Comparison of ENCODE assay signal across 9 mouse cellular contexts in genomic region chr4:96799380-96800157, GRCm38 (mm10). TPM values are rescaled to one million over a fixed set of nuclear protein-coding genes. Genes with fewer than 3 reads are reported as not detected.
DNase-seq lines count a peak whose midpoint lies in the region; ATAC-seq lines count a peak whose summit lies in the region.
"Had no signal": no experiment of that assay in that cellular context is flagged by ENCODE, and none has a peak within 500 bp of the region (broad histone marks: within the 10 kb centered on the region; RNA-seq: fewer than 3 reads in every experiment).

No protein-coding gene starts in this region.

- no peaks in the 10 kb centered on the region for H3K27me3 ChIP-seq in forebrain, embryonic 12.5 days
- H3K27me3 ChIP-seq in forebrain, embryonic 11.5 days (ENCODE audit: control insufficient read depth, insufficient read depth, low read length), result no peaks in the 10 kb centered on the region
- no peaks in the 10 kb centered on the region for H3K27me3 ChIP-seq in midbrain, embryonic 14.5 days (ENCODE audit: control insufficient read depth, insufficient read depth, low read length)
- H3K27me3 ChIP-seq: liver, embryonic 15.5 days had no signal

- no peak overlapping the region for H3K27ac ChIP-seq in forebrain, embryonic 12.5 days
- H3K27ac ChIP-seq in forebrain, embryonic 11.5 days (ENCODE audit: low read depth, low read length), result no peak overlapping the region
- H3K27ac ChIP-seq in midbrain, embryonic 14.5 days (replicated peaks; ENCODE audit: low read depth, low read length), result no peak overlapping the region
- H3K27ac ChIP-seq: liver, embryonic 15.5 days had no signal

- 46% methylated on average over 7 of the region's 7 CpGs for WGBS in forebrain, embryonic 12.5 days
- WGBS in forebrain, embryonic 11.5 days, result 55% methylated on average over 7 of the region's 7 CpGs
- 41% methylated on average over 7 of the region's 7 CpGs for WGBS in midbrain, embryonic 14.5 days

- peaks cover 5% of the 10 kb centered on the region; the same call in 1 of the 2 replicates for H3K4me1 ChIP-seq in forebrain, embryonic 12.5 days
- no peaks in the 10 kb centered on the region for H3K4me1 ChIP-seq in forebrain, embryonic 11.5 days (replicated peaks; ENCODE audit: control insufficient read depth, insufficient read depth, low read length)
- H3K4me1 ChIP-seq in midbrain, embryonic 14.5 days (ENCODE audit: control insufficient read depth, insufficient read depth, low read length), result no peaks in the 10 kb centered on the region
- H3K4me1 ChIP-seq: liver, embryonic 15.5 days had no signal

- DNase-seq in forebrain, embryonic 11.5 days (ENCODE audit: low spot score), result no peak
- DNase-seq in 3T3-L1 (ENCODE audit: low read depth, low spot score), result peak; percentile 35
- peak; percentile 30 to 65 for DNase-seq in cerebellum, postnatal 25 days
- DNase-seq in kidney, postnatal 36 days, result peak; percentile 18 to 55
- peak; percentile 85 for DNase-seq in midbrain, embryonic 14.5 days
- no peak for DNase-seq in thymus, postnatal 4 days
- DNase-seq in urinary bladder, adult 18-20 months (ENCODE audit: low spot score in 2 of 2), result no peak

- no peak overlapping the region for H3K9ac ChIP-seq in forebrain, embryonic 12.5 days
- H3K9ac ChIP-seq in forebrain, embryonic 11.5 days (ENCODE audit: low read length), result no peak overlapping the region
- H3K9ac ChIP-seq in midbrain, embryonic 14.5 days (replicated peaks; ENCODE audit: low read length), result no peak overlapping the region
- H3K9ac ChIP-seq: liver, embryonic 15.5 days had no signal

- no peak overlapping the region for H3K4me3 ChIP-seq in forebrain, embryonic 12.5 days (replicated peaks)
- H3K4me3 ChIP-seq in forebrain, embryonic 11.5 days (ENCODE audit: low read depth, low read length), result no peak overlapping the region
- no peak overlapping the region for H3K4me3 ChIP-seq in midbrain, embryonic 14.5 days (replicated peaks; ENCODE audit: low read depth, low read length)
- H3K4me3 ChIP-seq: liver, embryonic 15.5 days had no signal

- H3K4me2 ChIP-seq in forebrain, embryonic 12.5 days, result no peak overlapping the region
- no peak overlapping the region for H3K4me2 ChIP-seq in forebrain, embryonic 11.5 days (ENCODE audit: low read depth, low read length, severe bottlenecking)
- no peak overlapping the region for H3K4me2 ChIP-seq in midbrain, embryonic 14.5 days (ENCODE audit: low read length)
- H3K4me2 ChIP-seq: liver, embryonic 15.5 days had no signal

- no peaks in the 10 kb centered on the region for H3K36me3 ChIP-seq in forebrain, embryonic 12.5 days (replicated peaks)
- no peaks in the 10 kb centered on the region for H3K36me3 ChIP-seq in forebrain, embryonic 11.5 days (ENCODE audit: control insufficient read depth, insufficient read depth, low read length)
- no peaks in the 10 kb centered on the region for H3K36me3 ChIP-seq in midbrain, embryonic 14.5 days (ENCODE audit: control insufficient read depth, insufficient read depth, low read length)
- H3K36me3 ChIP-seq: liver, embryonic 15.5 days had no signal

- ATAC-seq in forebrain, embryonic 12.5 days (ENCODE audit: low FRiP score), result peak; percentile 59; the same call in 1 of the 2 replicates
- no peak for ATAC-seq in forebrain, embryonic 11.5 days (replicated peaks; ENCODE audit: low FRiP score)
- ATAC-seq in midbrain, embryonic 14.5 days (ENCODE audit: low FRiP score, low TSS enrichment), result no peak

- no peaks in the 10 kb centered on the region for H3K9me3 ChIP-seq in forebrain, embryonic 12.5 days
- H3K9me3 ChIP-seq in forebrain, embryonic 11.5 days (ENCODE audit: control insufficient read depth, low read length), result no peaks in the 10 kb centered on the region
- H3K9me3 ChIP-seq in midbrain, embryonic 14.5 days (ENCODE audit: control insufficient read depth, low read length), result no peaks in the 10 kb centered on the region
- H3K9me3 ChIP-seq: liver, embryonic 15.5 days had no signal

RNA-seq across cellular contexts. Expression of gene Gm12695, which starts 14.6 kb away (rescaled TPM):
- polyA plus RNA-seq in forebrain, embryonic 12.5 days (2016; fragmentation: Nextera tagmentation; extraction: Ambion mirVana), result 0.17 TPM in 1 of 2 replicates, not detected in the other
- polyA plus RNA-seq in forebrain, embryonic 11.5 days (2014; fragmentation: Nextera tagmentation; extraction: Ambion mirVana), result not detected in 2 replicates
- not detected in 2 replicates for polyA plus RNA-seq in midbrain, embryonic 14.5 days (2014; fragmentation: Nextera tagmentation; extraction: Ambion mirVana)
- polyA plus RNA-seq: liver, embryonic 15.5 days had no signal

Comparison
In these comparisons a context has a peak if more than half of its experiments do, and no peak if none do; other contexts are left out.
1. DNase-seq: peak in 3T3-L1 (single experiment), cerebellum, postnatal 25 days (2 of 2), kidney, postnatal 36 days (2 of 2) and midbrain, embryonic 14.5 days (single experiment); none in forebrain, embryonic 11.5 days (single experiment), thymus, postnatal 4 days (single experiment) and urinary bladder, adult 18-20 months (0 of 2).